Mouse (Mus musculus) kidney, postnatal 10 days (tissue): ENCODE data around the gene Uprt.

Experiments used
- DNase-seq: peaks from one replicate; pipeline ENCODE4 v3.0.0; 2021; ENCODE audit warnings: mixed read lengths

Gene Uprt

DNA sequence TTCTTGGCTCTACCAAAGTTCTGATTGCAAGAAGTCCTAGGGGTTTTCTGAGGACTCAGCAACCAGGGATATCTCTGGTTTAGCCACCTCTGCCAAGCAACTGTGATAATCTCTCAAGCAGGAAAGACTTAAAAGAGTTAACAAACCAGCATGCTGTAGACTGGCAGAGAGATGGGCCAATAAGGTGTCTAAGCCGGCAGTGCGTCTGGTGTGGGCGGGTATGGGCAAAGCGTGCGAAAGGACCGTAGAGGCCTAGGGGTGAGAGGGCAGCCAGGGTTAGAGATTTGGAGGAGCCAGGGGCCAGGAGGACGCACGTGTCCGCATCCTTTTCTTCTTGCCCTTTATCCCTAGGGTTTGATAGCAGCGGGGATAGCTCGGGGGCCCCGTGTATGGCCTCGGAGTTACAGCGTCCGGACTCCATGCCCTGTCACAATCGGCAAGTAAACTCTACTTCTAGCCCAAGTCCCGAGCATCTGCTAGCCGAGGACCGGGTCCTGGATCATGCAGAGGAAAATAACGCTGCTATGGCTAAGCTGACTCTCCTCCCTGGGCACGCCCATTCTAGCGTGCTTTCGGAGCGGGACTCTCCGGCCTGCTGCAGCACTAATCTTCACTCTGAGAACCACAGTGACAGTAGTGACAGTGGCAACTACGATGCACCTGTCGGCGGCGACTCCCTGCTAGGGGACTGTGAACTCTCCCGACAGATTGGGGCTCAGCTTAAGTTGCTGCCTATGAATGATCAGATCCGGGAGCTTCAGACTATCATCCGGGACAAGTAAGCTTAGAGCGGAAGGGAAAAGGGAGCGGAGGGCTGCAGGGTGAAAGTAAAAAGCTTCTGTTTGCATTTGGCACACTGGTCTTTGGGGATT lies at the start of gene Uprt:
TSS of gene Uprt (plus strand) at position 247 of the 872 bp plus-strand sequence.
- DNase-seq: peak; percentile 88

DNA sequence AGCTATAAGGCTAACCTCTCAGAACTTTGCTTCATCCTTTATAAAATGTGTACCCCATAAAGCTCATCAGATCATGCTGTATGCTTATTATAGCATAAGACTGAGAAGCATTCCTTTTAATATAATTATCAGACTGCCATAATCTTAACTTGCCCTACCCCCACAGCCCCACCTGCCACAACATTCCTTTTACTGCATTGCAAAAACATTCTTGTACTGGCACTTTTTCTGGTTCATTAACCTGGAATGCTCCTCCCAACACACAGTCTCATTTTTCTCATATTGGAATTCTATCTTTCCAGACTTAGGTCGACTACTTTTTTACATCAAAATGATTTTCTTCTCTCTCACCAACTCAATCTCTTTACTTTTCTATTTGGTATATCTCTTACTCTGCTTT lies 49.2 kb upstream of the Uprt start:
- peak; percentile 27 for DNase-seq

DNA sequence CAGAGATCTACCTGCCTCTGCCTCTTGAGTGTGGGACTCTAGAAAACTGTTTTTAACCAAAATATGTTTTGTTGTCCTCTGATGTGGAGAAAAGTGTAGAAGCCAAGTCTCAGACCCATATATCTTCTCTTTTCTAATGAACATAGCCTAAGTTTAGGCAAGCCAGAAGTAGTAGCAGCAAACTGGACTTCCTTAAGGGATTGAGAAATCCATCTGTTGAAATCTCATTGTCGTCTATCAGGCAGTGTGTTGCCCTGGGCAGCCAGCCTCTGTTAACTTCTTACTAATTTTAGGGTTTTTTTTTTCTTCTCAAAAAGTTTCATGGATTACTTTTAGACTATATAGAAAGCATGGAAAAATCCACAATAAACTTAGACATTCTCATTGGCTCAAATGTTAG lies 30.2 kb upstream of the Uprt start:
- no peak for DNase-seq

DNA sequence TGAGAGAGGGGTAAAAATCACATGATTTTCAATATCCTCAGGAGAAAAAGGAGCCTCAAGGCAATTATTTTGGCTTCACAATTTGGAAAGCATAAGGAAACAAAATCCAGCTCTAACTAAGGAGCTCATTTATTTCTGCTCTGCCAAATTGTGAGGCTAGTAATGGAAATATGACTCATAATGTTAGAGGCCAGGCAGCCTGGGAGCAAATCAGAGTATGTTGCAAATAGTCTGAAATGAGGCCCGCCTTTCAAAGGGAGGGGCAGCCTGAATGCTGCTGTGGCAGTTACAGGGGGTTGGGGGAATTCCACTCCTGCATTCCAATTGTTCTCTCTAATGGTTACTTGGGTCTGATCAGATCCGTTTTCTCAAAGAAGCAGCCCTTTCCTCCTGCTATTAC lies 20.9 kb upstream of the Uprt start:
- peak; percentile 24 for DNase-seq

DNA sequence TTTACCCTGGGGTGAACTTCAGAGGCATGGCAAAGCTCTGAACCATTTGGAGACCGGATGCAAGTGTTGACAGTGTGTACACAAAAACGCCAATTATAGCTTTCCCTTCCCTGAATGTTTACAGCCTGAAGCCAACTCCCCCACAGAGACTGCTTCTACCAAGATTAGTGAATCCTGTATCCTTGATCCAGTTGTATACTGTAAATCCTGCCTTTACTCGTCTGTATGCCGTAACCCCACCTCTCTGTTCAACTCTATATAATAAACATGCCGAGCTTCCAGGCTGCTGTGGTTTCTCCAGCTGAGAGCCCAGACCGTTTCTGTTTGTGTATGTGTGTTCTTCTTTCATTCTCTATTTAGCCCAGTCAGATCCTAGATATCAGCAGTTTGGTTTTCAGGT lies 18.2 kb upstream of the Uprt start:
- DNase-seq: no peak

DNA sequence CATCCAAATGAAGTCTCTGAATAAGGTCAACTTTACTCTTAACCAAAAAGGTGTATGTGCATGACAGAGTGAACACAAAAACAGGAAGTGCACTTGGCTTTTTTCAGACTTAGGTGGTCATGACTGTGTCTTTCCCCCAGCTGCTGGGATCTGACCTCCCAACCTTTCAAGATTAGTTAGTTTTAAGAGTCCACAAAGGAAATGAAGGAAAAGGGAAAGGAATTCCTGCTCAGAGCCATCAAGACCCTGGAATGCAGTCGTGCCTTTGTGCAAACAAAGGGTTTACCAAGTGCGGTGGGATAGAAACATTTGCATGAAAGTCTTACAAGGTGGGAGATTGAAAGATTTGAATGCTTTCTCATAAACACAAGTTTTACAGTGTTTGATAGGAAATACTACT lies 4.6 kb upstream of the Uprt start:
- DNase-seq: no peak

DNA sequence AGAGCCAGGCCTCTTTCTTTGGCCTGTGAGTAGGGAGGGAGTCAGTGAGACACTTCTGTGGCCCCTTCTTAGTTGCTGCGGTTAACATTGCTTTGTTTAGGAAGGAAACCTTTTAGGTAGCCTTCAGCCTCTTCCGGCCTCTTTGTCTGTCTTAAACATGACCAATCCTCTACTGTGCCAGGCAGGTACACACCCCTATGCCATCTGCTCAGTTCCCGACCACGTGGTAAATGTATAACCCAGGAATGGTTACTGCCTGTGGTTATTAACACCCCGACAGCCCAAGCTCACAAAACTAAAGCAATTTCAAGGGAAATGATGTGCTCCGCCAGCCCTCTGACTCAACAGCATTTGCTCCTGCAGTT lies 808 bp downstream of the Uprt start:
- peak; percentile 20 for DNase-seq

DNA sequence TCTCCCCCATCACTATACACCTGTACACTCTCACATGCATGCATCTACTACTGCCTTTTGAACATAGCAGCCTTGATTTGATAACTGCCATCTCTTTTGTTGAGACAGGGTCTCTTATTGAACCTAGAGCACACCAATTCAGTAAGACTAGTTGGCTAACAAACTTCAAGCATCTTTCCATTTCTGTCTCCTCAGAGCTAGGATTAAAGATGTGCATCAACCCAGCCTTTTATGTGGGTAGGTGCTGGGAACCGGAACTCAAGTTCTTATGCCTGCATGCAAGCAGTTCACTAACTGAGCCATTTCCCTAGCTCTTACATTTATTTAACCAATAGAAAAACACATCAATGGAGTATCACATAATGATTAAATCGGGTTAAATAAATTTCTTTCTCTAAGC lies 3.0 kb downstream of the Uprt start:
- no peak for DNase-seq

DNA sequence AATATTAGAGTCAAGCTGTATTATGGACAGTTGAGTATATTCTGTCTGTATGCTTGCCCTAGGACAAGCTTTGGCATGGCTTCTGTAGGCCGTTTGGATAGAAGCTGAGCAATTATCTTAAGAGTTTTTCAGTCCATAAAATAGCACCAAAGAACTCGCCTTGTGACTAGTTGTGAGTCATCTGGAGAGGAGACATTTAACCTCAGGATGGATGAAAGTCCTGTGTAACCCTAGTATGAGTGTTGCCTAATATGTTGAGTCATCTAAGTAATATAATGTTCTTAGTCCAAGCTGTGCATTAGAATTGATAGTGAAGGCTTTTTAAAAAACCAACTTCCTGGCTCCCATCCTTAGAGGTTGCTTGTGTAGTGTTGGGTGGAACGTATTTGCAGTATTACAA lies 5.4 kb downstream of the Uprt start:
- DNase-seq: no peak

DNA sequence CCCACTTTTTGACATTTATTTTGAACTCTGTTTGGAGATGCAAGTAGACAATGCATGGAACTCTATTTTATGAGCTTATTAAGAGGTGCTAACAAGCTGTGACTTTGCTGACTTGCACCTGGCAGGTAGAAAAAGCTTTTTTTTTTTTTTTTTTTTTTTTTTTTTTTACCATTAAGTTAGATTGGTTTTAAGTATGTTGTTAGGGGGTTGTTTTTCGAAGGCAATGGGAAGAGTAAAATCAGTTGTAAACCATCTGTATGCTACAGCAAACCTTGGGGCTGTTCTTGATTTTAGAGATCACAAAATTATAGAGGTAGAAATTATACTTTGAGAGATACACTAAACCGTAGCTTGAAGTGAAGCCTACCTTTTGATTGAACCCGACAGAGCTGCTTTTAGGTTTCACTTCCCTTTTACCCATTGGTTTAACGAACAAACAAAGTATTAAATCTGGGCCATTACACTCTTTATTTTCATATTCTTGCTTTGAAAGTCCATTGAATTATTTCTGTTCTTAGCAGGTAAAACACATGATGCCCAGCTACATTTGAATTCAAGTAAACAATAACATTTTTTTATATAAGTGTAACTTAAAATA lies 6.4 kb downstream of the Uprt start:
- no peak for DNase-seq

DNA sequence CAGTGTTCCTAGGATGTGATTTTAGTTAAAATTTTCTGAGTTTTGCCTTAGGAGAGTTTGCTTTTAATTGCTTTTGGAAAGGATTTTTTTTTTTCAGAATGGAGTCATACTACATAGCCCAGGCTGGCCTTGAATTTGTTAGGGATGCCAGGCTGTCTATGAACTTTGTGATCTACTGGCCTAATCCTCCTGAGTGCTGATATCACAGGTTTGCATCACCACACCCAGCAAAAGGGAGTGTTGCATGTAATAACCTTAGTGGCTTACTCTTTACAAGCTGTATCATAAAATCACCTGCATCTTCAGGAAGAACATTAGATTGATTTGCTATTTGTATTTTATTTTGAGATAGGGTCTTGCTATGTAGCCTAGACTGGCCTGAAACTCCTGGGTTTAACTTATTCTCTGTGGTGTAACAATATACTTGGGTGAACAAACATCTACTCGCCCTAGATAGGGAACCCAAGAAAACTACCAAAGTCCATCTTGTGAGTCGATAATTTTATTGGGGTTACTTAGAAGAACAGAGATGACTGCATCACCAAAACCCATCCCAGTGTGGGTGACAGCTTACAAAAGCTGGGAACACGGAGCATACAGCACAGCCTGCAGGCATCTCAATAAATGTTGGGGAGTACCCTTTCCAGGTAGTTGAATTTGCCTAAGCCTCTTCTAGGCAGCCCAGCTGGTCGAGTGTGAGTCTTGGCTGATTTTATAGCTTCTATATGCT lies 7.2 kb downstream of the Uprt start:
- no peak for DNase-seq

DNA sequence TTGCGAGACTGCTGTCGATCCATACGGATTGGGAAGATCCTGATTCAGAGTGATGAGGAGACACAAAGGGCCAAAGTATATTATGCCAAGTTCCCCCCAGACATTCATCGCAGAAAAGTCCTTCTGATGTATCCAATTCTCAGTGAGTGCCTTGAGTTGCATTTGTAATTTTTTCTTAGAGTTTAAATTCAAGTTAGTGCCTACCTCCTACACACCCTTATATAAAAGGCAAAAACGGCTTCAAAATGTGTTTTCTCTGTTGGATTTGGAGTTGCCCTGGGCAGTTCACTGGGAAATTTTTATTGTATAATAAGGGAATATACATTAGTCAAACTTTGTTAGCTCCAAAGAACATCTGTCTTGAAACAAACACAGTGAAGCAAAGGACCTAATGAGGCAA lies 19.1 kb downstream of the Uprt start:
- no peak for DNase-seq

DNA sequence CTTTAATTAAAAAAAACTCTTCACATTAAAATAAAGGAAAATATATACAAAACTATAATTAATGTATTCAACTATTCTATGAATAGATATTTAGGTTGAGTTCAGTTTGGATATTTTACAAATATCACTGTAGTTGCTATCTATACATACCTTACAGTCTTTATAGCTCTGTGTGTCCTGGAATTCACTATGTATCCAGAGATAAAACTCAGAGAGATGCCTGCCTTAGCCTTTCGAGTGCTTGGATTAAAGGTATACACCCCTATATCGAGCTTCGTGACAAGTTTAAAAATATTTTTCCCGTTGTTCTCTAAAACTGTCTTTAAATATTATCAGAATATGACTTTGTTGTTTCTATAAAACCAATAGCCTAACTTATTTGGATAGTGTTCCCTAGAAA lies 60.0 kb downstream of the Uprt start:
- no peak for DNase-seq

DNA sequence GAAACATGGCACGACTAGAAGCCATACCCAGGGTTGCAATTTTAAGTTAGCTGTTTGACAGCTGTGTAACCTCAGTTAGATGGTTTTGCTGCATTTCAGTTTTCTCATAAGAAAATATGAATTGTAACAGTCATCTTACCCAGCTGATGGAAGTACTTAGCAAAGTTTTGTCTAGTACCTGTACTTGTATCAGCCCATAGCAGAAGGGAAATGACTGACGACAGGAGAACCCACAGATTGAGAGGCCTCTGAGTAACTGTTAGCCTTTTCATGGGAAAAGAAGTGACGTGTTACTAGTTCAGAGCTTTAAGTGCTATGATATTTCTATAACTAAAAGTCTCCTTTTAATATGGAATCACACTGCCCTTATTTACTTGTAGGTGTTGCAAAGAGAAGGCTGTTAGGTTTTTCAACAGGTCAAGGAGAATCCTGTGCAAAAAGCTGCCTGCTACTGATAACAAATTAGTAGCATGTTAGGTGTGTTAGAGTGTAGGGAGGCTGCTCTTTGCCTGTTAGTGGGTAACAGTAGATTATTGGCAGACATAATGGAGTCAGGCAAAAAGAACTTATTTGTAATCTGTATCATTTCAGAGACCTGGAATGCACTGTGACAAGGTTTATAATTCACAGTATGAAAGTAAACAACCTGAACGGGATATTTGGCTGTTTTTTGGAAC lies 61.4 kb downstream of the Uprt start:
- no peak for DNase-seq

DNA sequence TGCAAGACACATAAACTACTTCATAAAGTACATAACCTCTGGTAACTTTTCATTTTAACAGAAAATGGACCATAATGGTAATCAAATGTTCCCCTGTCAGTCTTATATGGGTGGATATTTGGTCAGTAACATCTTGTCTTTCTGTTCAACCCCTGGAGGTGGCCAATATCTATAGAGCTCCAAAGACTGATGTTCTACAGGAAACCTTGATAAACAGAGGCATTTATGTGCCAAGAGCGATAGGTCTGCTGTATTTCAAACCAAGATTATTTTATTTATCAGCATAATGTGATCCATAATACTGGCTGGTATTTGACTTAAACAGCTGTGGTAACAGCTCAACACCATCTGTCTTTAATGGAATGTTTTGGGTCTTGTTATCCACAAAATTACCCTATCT lies 62.7 kb downstream of the Uprt start:
- no peak for DNase-seq
